Mouse (Mus musculus): ENCODE data around the gene Btbd3.

DNA sequence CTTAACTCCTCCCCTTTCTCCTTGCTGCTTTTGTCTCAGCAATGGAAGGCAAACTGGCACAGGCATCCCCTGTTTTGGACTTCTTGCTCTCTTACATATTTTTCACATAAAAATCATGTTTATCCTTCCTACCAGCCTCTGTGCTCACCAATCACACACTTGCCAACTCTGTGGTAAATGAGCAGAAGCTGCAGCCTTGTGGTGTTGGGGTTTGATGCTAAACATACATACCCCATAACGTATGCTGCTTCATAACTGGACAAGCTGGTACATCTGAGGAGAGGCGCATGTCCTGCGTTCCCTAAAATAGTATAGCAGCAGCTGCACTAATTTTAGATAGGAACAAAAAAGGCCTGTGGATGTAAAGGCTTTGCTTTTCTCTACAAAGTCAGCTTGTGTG, 220.1 kb downstream of the Btbd3 start:
- TF ChIP-seq CTCF (conservative IDR thresholded peaks at IDR 0.05; ENCODE audit: insufficient read depth, insufficient read length, low read depth, low read length) = no peak
- TF ChIP-seq POLR2A (IDR thresholded peaks at IDR 0.05; ENCODE audit: low read depth, low read length) = no peak
